Mouse (Mus musculus) liver, adult 2 months (tissue): ENCODE results near the gene Olfr190.

ENCODE experiments used
- CTCF ChIP-seq: fragments of 200-500 bp; IDR thresholded peaks from 2 replicates; pipeline ENCODE4 v1.5.1; 2011; ENCODE audit warnings: low read depth, low read length, control low read depth
- POLR2A ChIP-seq: fragments of 200-500 bp; IDR thresholded peaks from 2 replicates; pipeline ENCODE4 v1.6.1; 2011; ENCODE audit warnings: low read length, control low read depth; ENCODE audit not compliant: insufficient read depth; ENCODE audit errors: extremely low read depth

DNA sequence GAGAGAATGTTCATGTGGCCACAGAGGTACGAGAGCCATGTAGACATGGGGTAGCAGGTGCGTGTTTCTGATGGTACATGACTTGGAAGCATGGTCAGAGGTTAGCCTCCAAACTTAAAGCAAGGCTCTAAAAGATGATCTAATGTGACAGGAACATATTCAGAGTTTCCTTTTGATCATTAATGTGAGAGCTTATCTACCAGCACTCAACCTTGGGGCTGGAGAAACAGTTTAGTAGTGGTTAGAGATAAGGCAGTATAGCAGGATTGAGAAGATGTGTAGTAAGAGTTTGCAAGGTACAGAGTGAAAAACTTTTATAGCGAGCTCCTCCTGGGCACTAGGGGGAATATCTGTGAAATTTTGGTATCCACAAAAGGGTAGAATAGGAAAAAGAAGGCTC lies 32.0 kb downstream of the Olfr190 start:
- TF ChIP-seq POLR2A (no peak), CTCF (no peak)
